Mouse (Mus musculus): ENCODE results near the gene Col8a2. TPM values are rescaled to one million over a fixed set of nuclear protein-coding genes. Genes with fewer than 3 reads are reported as not detected.

Gene Col8a2
- polyA plus RNA-seq, 1 experiment from 2014 or later, result 2.8 TPM

GRCm38 (mm10) chr4:126326036-126326435 lies 39.4 kb downstream of the Col8a2 start:
- 27% methylated on average over 6 of the region's 6 CpGs for WGBS
- H3K4me3 ChIP-seq, result no peak overlapping the region
- H3K27ac ChIP-seq (replicated peaks), result no peak overlapping the region
- H3K9me3 ChIP-seq (replicated peaks), result no peaks in the 10 kb centered on the region
- peaks cover 42% of the 10 kb centered on the region for H3K27me3 ChIP-seq (ENCODE audit: low read depth, poor library complexity, severe bottlenecking)
- H3K4me1 ChIP-seq, result peaks cover 21% of the 10 kb centered on the region
- DNase-seq (ENCODE audit: low spot score), result no peak
- H3K36me3 ChIP-seq, result no peaks in the 10 kb centered on the region

- no peak overlapping the region for H3K27ac ChIP-seq (replicated peaks)
- peaks cover 3% of the 10 kb centered on the region for H3K4me1 ChIP-seq
- H3K27me3 ChIP-seq (ENCODE audit: low read depth, poor library complexity, severe bottlenecking), result peaks cover 11% of the 10 kb centered on the region
- no peak overlapping the region for H3K4me3 ChIP-seq
- 85% methylated on average over 4 of the region's 4 CpGs for WGBS
- DNase-seq (ENCODE audit: low spot score), result no peak
- no peaks in the 10 kb centered on the region for H3K9me3 ChIP-seq (replicated peaks)
- H3K36me3 ChIP-seq, result no peaks in the 10 kb centered on the region
These were observed 43.7 kb downstream of the Col8a2 start for GRCm38 (mm10) chr4:126330295-126330694.

- 75% methylated on average over 1 of the region's 1 CpGs for WGBS
- DNase-seq (ENCODE audit: low spot score), result no peak
- H3K36me3 ChIP-seq, result no peaks in the 10 kb centered on the region
- no peaks in the 10 kb centered on the region for H3K27me3 ChIP-seq (ENCODE audit: low read depth, poor library complexity, severe bottlenecking)
- H3K4me1 ChIP-seq, result peaks cover 7% of the 10 kb centered on the region
- no peaks in the 10 kb centered on the region for H3K9me3 ChIP-seq (replicated peaks)
- no peak overlapping the region for H3K27ac ChIP-seq (replicated peaks)
- H3K4me3 ChIP-seq, result no peak overlapping the region
These were observed 45.2 kb downstream of the Col8a2 start for GRCm38 (mm10) chr4:126331751-126332150.

GRCm38 (mm10) chr4:126332358-126332757 lies 45.8 kb downstream of the Col8a2 start:
- peaks cover 7% of the 10 kb centered on the region for H3K4me1 ChIP-seq
- no peak for DNase-seq (ENCODE audit: low spot score)
- 56% methylated on average over 3 of the region's 3 CpGs for WGBS

GRCm38 (mm10) chr4:126339461-126339860 lies 52.9 kb downstream of the Col8a2 start:
- H3K36me3 ChIP-seq, result 0 out of 2 replicates have a peak, but pooled peaks cover 5% of the 10 kb centered on the region
- WGBS, result 61% methylated on average over 4 of the region's 4 CpGs
- no peaks in the 10 kb centered on the region for H3K27me3 ChIP-seq (ENCODE audit: low read depth, poor library complexity, severe bottlenecking)
- H3K27ac ChIP-seq (replicated peaks), result no peak overlapping the region
- H3K9me3 ChIP-seq (replicated peaks), result no peaks in the 10 kb centered on the region
- H3K4me3 ChIP-seq, result no peak overlapping the region
- peaks cover 12% of the 10 kb centered on the region for H3K4me1 ChIP-seq
- no peak for DNase-seq (ENCODE audit: low spot score)

More at GRCm38 (mm10) chr4:126332358-126332757, 45.8 kb downstream of the Col8a2 start:
- H3K27me3 ChIP-seq (ENCODE audit: low read depth, poor library complexity, severe bottlenecking), result no peaks in the 10 kb centered on the region
- H3K36me3 ChIP-seq, result no peaks in the 10 kb centered on the region
- no peak overlapping the region for H3K4me3 ChIP-seq
- H3K9me3 ChIP-seq (replicated peaks), result no peaks in the 10 kb centered on the region
- no peak overlapping the region for H3K27ac ChIP-seq (replicated peaks)

- WGBS, result 85% methylated on average over 4 of the region's 4 CpGs
- Histone ChIP-seq H3K27me3 (ENCODE audit: low read depth, poor library complexity, severe bottlenecking) (no peaks in the 10 kb centered on the region), H3K27ac (replicated peaks) (no peak overlapping the region), H3K36me3 (peaks cover 34% of the 10 kb centered on the region), H3K9me3 (replicated peaks) (no peaks in the 10 kb centered on the region), H3K4me3 (no peak overlapping the region), H3K4me1 (peaks cover 5% of the 10 kb centered on the region; the same call in 1 of the 2 replicates)
- DNase-seq (ENCODE audit: low spot score), result no peak
These were observed 56.9 kb downstream of the Col8a2 start for GRCm38 (mm10) chr4:126343451-126343850.

GRCm38 (mm10) chr4:126360069-126360468 lies 73.5 kb downstream of the Col8a2 start:
- H3K27ac ChIP-seq (replicated peaks), result no peak overlapping the region
- 98% methylated on average over 1 of the region's 1 CpGs for WGBS
- peaks cover 75% of the 10 kb centered on the region for H3K36me3 ChIP-seq
- no peak overlapping the region for H3K4me3 ChIP-seq
- H3K9me3 ChIP-seq (replicated peaks), result 0 out of 2 replicates have a peak, but pooled peaks cover 3% of the 10 kb centered on the region
- DNase-seq (ENCODE audit: low spot score), result no peak
- no peaks in the 10 kb centered on the region for H3K27me3 ChIP-seq (ENCODE audit: low read depth, poor library complexity, severe bottlenecking)
- H3K4me1 ChIP-seq, result no peaks in the 10 kb centered on the region

Other genes with a start within 250 kb of the Col8a2 start
- 138 and 153 TPM in 2 replicates for gene Mrps15, start 239.9 kb upstream of the Col8a2 start, polyA plus RNA-seq (2016; fragmentation: Nextera tagmentation; extraction: Ambion mirVana)
- 33.2 and 34.7 TPM in 2 replicates for gene Oscp1, start 228.2 kb upstream of the Col8a2 start, polyA plus RNA-seq (2016; fragmentation: Nextera tagmentation; extraction: Ambion mirVana)
- gene Lsm10, start 190.2 kb upstream of the Col8a2 start, polyA plus RNA-seq (2016; fragmentation: Nextera tagmentation; extraction: Ambion mirVana), result 48.6 and 49.1 TPM in 2 replicates
- 45.0 and 48.9 TPM in 2 replicates for gene Stk40, start 182.8 kb upstream of the Col8a2 start, polyA plus RNA-seq (2016; fragmentation: Nextera tagmentation; extraction: Ambion mirVana)
- 22.1 and 25.0 TPM in 2 replicates for gene Eva1b, start 139.0 kb upstream of the Col8a2 start, polyA plus RNA-seq (2016; fragmentation: Nextera tagmentation; extraction: Ambion mirVana)
- gene Sh3d21, start 123.3 kb upstream of the Col8a2 start, polyA plus RNA-seq (2016; fragmentation: Nextera tagmentation; extraction: Ambion mirVana), result 0.79 and 1.3 TPM in 2 replicates
- 244 and 256 TPM in 2 replicates for gene Thrap3, start 84.0 kb upstream of the Col8a2 start, polyA plus RNA-seq (2016; fragmentation: Nextera tagmentation; extraction: Ambion mirVana)
- gene Map7d1, start 30.4 kb upstream of the Col8a2 start, polyA plus RNA-seq (2016; fragmentation: Nextera tagmentation; extraction: Ambion mirVana), result 59.8 and 69.7 TPM in 2 replicates
- gene Trappc3, start 24.5 kb upstream of the Col8a2 start, polyA plus RNA-seq (2016; fragmentation: Nextera tagmentation; extraction: Ambion mirVana), result 85.2 and 94.4 TPM in 2 replicates
- gene Adprhl2, start 34.9 kb downstream of the Col8a2 start, polyA plus RNA-seq (2016; fragmentation: Nextera tagmentation; extraction: Ambion mirVana), result 80.8 and 88.4 TPM in 2 replicates
- 1.1 and 1.9 TPM in 2 replicates for gene Tekt2, start 38.9 kb downstream of the Col8a2 start, polyA plus RNA-seq (2016; fragmentation: Nextera tagmentation; extraction: Ambion mirVana)
- gene Ago3, start 142.8 kb downstream of the Col8a2 start, polyA plus RNA-seq (2016; fragmentation: Nextera tagmentation; extraction: Ambion mirVana), result 13.3 and 15.9 TPM in 2 replicates
- gene Ago1, start 181.8 kb downstream of the Col8a2 start, polyA plus RNA-seq (2016; fragmentation: Nextera tagmentation; extraction: Ambion mirVana), result 11.9 and 16.3 TPM in 2 replicates
- 2.3 and 2.8 TPM in 2 replicates for gene Ago4, start 246.7 kb downstream of the Col8a2 start, polyA plus RNA-seq (2016; fragmentation: Nextera tagmentation; extraction: Ambion mirVana)